Mouse (Mus musculus) right cerebral cortex, postnatal 14 days (tissue): ENCODE data around the gene Cypt2.
"Not testable (repeated sequence)": the region's sequence is repeated elsewhere in the genome, so short reads cannot be mapped to it uniquely, and the experiment has no call there.

ENCODE experiments used
- DNase-seq: peaks from one replicate; pipeline ENCODE4 v3.0.0; 2022

Gene Cypt2

DNA sequence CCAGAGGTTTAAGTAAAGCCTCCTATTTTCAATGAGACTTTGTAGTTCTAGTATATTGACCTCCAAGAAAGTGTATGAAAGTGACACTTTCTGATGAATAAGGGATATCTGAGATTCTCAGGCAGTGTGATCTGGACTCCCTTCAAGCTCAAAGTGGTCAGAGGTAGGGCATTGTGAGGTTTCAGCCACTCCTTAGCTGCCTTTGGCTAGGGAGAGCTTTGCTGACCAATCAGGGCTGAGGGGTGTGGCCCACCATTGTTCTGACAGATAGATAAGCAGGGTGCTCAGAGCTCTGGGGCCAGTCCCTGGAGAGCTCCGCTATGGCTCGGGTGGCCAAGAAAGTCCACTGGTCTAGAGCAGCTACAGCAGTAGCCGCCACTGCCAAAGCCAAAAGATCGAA is at the start of gene Cypt2:
Gene Cypt2 (plus strand): TSS at position 301 of the 400 bp plus-strand sequence.
- DNase-seq = not testable (repeated sequence)

DNA sequence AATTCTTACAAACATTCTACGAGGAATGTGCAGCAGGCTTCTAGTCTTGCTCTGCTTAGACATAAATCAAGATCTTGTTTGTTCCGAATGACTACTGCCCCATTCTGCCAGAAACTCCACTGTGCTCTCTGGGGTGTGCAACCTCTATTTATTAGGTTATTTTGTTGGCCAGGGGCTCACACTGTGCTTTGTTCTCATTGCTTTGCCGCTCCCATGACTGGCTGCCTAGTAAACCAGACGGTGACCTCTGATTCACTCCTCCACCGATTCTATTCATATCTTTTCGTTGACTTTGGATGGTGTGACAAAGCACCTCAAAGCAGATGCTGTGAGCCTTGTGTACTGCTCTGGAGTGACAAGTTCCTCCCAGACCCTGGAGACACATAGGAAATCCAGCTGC is 46.7 kb downstream of the Cypt2 start:
- no peak for DNase-seq
